Mouse (Mus musculus) CH12.LX (cell line): Measurements from ENCODE around the gene Hbq1b.

Source experiments
- CTCF ChIP-seq, 2 experiments: IDR thresholded peaks in 1 of 2; conservative IDR thresholded peaks in 1 of 2; 2 replicates each; pipeline ENCODE4 v1.5.1; 2011 to 2012; ENCODE audit warnings: low read depth in 2 of 2, low read length in 2 of 2, improper control_type of control experiment in 1 of 2, inconsistent platforms in 1 of 2, mild to moderate bottlenecking in 1 of 2, moderate library complexity in 1 of 2
- GABPA ChIP-seq: IDR thresholded peaks from 2 replicates; pipeline ENCODE4 v1.6.1; 2012; ENCODE audit warnings: low read depth, low read length, improper control_type of control experiment, inconsistent platforms; ENCODE audit not compliant: insufficient replicate concordance
- JUN ChIP-seq: IDR thresholded peaks from 2 replicates; pipeline ENCODE4 v1.6.1; 2011; ENCODE audit warnings: low read depth, mild to moderate bottlenecking, low read length, improper control_type of control experiment, moderate library complexity; ENCODE audit not compliant: insufficient read depth
- KAT2A ChIP-seq: IDR thresholded peaks from 2 replicates; pipeline ENCODE4 v1.6.1; 2012; ENCODE audit warnings: low read length, improper control_type of control experiment, inconsistent platforms; ENCODE audit not compliant: insufficient replicate concordance
- POLR2A ChIP-seq: IDR thresholded peaks from 2 replicates; pipeline ENCODE4 v1.6.1; 2011; ENCODE audit warnings: low read depth, mild to moderate bottlenecking, improper control_type of control experiment, low read length
- RAD21 ChIP-seq: IDR thresholded peaks from 2 replicates; pipeline ENCODE4 v1.6.1; 2011; ENCODE audit warnings: low read depth, mild to moderate bottlenecking, low read length, improper control_type of control experiment, moderate library complexity
- RCOR1 ChIP-seq: conservative IDR thresholded peaks from 2 replicates; pipeline ENCODE4 v1.6.1; 2012; ENCODE audit warnings: low read depth, mild to moderate bottlenecking, inconsistent platforms, low read length, improper control_type of control experiment

DNA sequence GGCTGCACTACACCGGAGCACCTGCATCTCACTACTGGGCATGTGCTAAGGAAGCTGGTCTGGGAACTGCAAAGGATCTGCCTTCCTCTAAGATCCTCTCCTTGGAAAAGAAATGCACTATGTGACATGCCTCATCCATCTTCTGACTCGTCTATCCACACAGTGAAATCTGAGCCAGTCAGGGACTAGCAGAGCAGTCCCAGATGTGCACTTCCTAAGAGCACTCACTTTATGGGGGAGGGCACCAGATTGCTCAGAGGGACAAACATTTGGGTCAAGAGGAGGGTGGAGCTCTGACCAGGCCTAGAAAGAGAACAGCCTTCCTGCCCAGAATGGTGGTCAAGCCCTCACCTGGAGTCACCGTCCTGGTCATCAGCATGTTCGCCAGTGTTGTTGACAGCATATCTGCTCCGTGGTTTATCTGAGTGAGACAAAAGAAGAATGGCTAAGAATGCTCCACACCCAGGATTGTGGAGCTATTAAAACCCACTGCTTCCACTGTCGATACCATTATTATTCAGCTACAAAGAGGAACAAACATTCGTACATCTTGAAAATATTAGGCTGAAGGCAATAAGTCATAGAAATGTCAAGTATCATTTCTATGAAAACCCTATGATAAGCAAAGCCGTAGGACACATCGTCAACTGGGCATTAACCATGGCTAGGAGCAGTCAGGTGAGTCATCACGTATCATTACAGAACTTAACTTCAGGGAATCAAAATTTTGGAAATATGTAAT, 23.9 kb upstream of the Hbq1b start:
- TF ChIP-seq POLR2A (no peak), RAD21 (no peak), GABPA (no peak), CTCF (conservative IDR thresholded peaks at IDR 0.05 in 1 of 2, IDR thresholded peaks at IDR 0.05 in 1 of 2; ENCODE audit: low read depth in 2 of 2, low read length in 2 of 2) (no peak), KAT2A (no peak), RCOR1 (no peak), JUN (no peak)
